Mouse (Mus musculus): ENCODE measurements around the gene Tenm2. TPM values are rescaled to one million over a fixed set of nuclear protein-coding genes. Genes with fewer than 3 reads are reported as not detected.

The Tenm2 gene
- polyA plus RNA-seq, 1 experiment from 2014 or later: 5.6 TPM

GRCm38 (mm10) chr11:36080766-36081165, 1155.0 kb downstream of the Tenm2 start:
- WGBS: 61% methylated on average over 11 of the region's 11 CpGs
- Histone ChIP-seq H3K27me3 (no peaks in the 10 kb centered on the region), H3K4me3 (no peak overlapping the region), H3K4me2 (no peak overlapping the region), H3K9me3 (no peaks in the 10 kb centered on the region), H3K4me1 (peaks cover 4% of the 10 kb centered on the region), H3K27ac (no peak overlapping the region), H3K36me3 (no peaks in the 10 kb centered on the region), H3K9ac (no peak overlapping the region)
- no peak for ATAC-seq (ENCODE audit: insufficient number of reproducible peaks, low FRiP score, low TSS enrichment, low read depth)

GRCm38 (mm10) chr11:36078391-36078790, 1157.4 kb downstream of the Tenm2 start:
- ATAC-seq (ENCODE audit: insufficient number of reproducible peaks, low FRiP score, low TSS enrichment, low read depth): no peak
- no peaks in the 10 kb centered on the region for H3K9me3 ChIP-seq
- H3K27me3 ChIP-seq: no peaks in the 10 kb centered on the region
- no peak overlapping the region for H3K4me2 ChIP-seq
- no peak overlapping the region for H3K4me3 ChIP-seq
- no peak overlapping the region for H3K9ac ChIP-seq
- WGBS: 76% methylated on average over 7 of the region's 7 CpGs
- no peaks in the 10 kb centered on the region for H3K36me3 ChIP-seq
- H3K27ac ChIP-seq: no peak overlapping the region
- peaks cover 6% of the 10 kb centered on the region for H3K4me1 ChIP-seq

GRCm38 (mm10) chr11:36074015-36074567, 1161.7 kb downstream of the Tenm2 start:
- Histone ChIP-seq H3K9ac (no peak overlapping the region), H3K4me1 (0 out of 2 replicates have a peak, but pooled peaks cover 3% of the 10 kb centered on the region), H3K4me2 (no peak overlapping the region), H3K4me3 (no peak overlapping the region), H3K36me3 (no peaks in the 10 kb centered on the region), H3K27ac (no peak overlapping the region), H3K9me3 (no peaks in the 10 kb centered on the region), H3K27me3 (no peaks in the 10 kb centered on the region)
- WGBS: 65% methylated on average over 8 of the region's 8 CpGs
- no peak for ATAC-seq (ENCODE audit: insufficient number of reproducible peaks, low FRiP score, low TSS enrichment, low read depth)

GRCm38 (mm10) chr11:36073074-36073818, 1162.5 kb downstream of the Tenm2 start:
- Histone ChIP-seq H3K4me1 (0 out of 2 replicates have a peak, but pooled peaks cover 3% of the 10 kb centered on the region), H3K36me3 (no peaks in the 10 kb centered on the region), H3K27ac (no peak overlapping the region), H3K9ac (no peak overlapping the region), H3K9me3 (no peaks in the 10 kb centered on the region), H3K27me3 (no peaks in the 10 kb centered on the region), H3K4me2 (no peak overlapping the region), H3K4me3 (no peak overlapping the region)
- ATAC-seq (ENCODE audit: insufficient number of reproducible peaks, low FRiP score, low TSS enrichment, low read depth): no peak
- 60% methylated on average over 8 of the region's 8 CpGs for WGBS

GRCm38 (mm10) chr11:36072646-36073045, 1163.1 kb downstream of the Tenm2 start:
- no peak overlapping the region for H3K9ac ChIP-seq
- H3K4me3 ChIP-seq: no peak overlapping the region
- H3K27ac ChIP-seq: no peak overlapping the region
- no peaks in the 10 kb centered on the region for H3K9me3 ChIP-seq
- WGBS: 91% methylated on average over 5 of the region's 5 CpGs
- ATAC-seq (ENCODE audit: insufficient number of reproducible peaks, low FRiP score, low TSS enrichment, low read depth): no peak
- no peak overlapping the region for H3K4me2 ChIP-seq
- H3K36me3 ChIP-seq: no peaks in the 10 kb centered on the region
- H3K4me1 ChIP-seq: 0 out of 2 replicates have a peak, but pooled peaks cover 3% of the 10 kb centered on the region
- no peaks in the 10 kb centered on the region for H3K27me3 ChIP-seq

- Histone ChIP-seq H3K9ac (no peak overlapping the region), H3K27ac (no peak overlapping the region), H3K4me1 (0 out of 2 replicates have a peak, but pooled peaks cover 3% of the 10 kb centered on the region), H3K9me3 (no peaks in the 10 kb centered on the region), H3K36me3 (no peaks in the 10 kb centered on the region), H3K27me3 (no peaks in the 10 kb centered on the region), H3K4me3 (no peak overlapping the region), H3K4me2 (no peak overlapping the region)
- ATAC-seq (ENCODE audit: insufficient number of reproducible peaks, low FRiP score, low TSS enrichment, low read depth): no peak
- 45% methylated on average over 9 of the region's 9 CpGs for WGBS
Measured at GRCm38 (mm10) chr11:36072038-36072437, 1163.7 kb downstream of the Tenm2 start.

GRCm38 (mm10) chr11:36059325-36059843, 1176.4 kb downstream of the Tenm2 start:
- no CpG with 5 or more reads among the region's 1 CpGs for WGBS
- H3K4me3 ChIP-seq: no peak overlapping the region

GRCm38 (mm10) chr11:36056525-36056924, 1179.2 kb downstream of the Tenm2 start:
- no peak overlapping the region for H3K9ac ChIP-seq
- H3K27ac ChIP-seq: no peak overlapping the region
- no peaks in the 10 kb centered on the region for H3K4me1 ChIP-seq
- no peak overlapping the region for H3K4me2 ChIP-seq
- no peaks in the 10 kb centered on the region for H3K36me3 ChIP-seq
- H3K27me3 ChIP-seq: no peaks in the 10 kb centered on the region
- 81% methylated on average over 11 of the region's 11 CpGs for WGBS
- no peak overlapping the region for H3K4me3 ChIP-seq
- H3K9me3 ChIP-seq: no peaks in the 10 kb centered on the region
- ATAC-seq (ENCODE audit: insufficient number of reproducible peaks, low FRiP score, low TSS enrichment, low read depth): no peak

More at GRCm38 (mm10) chr11:36059325-36059843, 1176.4 kb downstream of the Tenm2 start:
- no peaks in the 10 kb centered on the region for H3K36me3 ChIP-seq
- no peaks in the 10 kb centered on the region for H3K9me3 ChIP-seq
- no peak overlapping the region for H3K4me2 ChIP-seq
- no peaks in the 10 kb centered on the region for H3K27me3 ChIP-seq
- no peaks in the 10 kb centered on the region for H3K4me1 ChIP-seq
- no peak overlapping the region for H3K27ac ChIP-seq
- no peak for ATAC-seq (ENCODE audit: insufficient number of reproducible peaks, low FRiP score, low TSS enrichment, low read depth)
- H3K9ac ChIP-seq: no peak overlapping the region

GRCm38 (mm10) chr11:36054323-36054722, 1181.4 kb downstream of the Tenm2 start:
- no peak overlapping the region for H3K27ac ChIP-seq
- H3K4me3 ChIP-seq: no peak overlapping the region
- H3K27me3 ChIP-seq: no peaks in the 10 kb centered on the region
- WGBS: 76% methylated on average over 7 of the region's 7 CpGs
- no peaks in the 10 kb centered on the region for H3K36me3 ChIP-seq
- H3K9ac ChIP-seq: no peak overlapping the region
- no peaks in the 10 kb centered on the region for H3K9me3 ChIP-seq
- no peak for ATAC-seq (ENCODE audit: insufficient number of reproducible peaks, low FRiP score, low TSS enrichment, low read depth)
- no peak overlapping the region for H3K4me2 ChIP-seq
- H3K4me1 ChIP-seq: no peaks in the 10 kb centered on the region

GRCm38 (mm10) chr11:36053457-36053856, 1182.3 kb downstream of the Tenm2 start:
- Histone ChIP-seq H3K9ac (no peak overlapping the region), H3K27me3 (no peaks in the 10 kb centered on the region), H3K9me3 (no peaks in the 10 kb centered on the region), H3K36me3 (no peaks in the 10 kb centered on the region), H3K4me3 (no peak overlapping the region), H3K4me1 (no peaks in the 10 kb centered on the region), H3K4me2 (no peak overlapping the region), H3K27ac (no peak overlapping the region)
- ATAC-seq (ENCODE audit: insufficient number of reproducible peaks, low FRiP score, low TSS enrichment, low read depth): no peak
- WGBS: 68% methylated on average over 4 of the region's 4 CpGs

- no peak for ATAC-seq (ENCODE audit: insufficient number of reproducible peaks, low FRiP score, low TSS enrichment, low read depth)
- Histone ChIP-seq H3K4me2 (no peak overlapping the region), H3K27ac (no peak overlapping the region), H3K9me3 (no peaks in the 10 kb centered on the region), H3K36me3 (no peaks in the 10 kb centered on the region), H3K4me1 (no peaks in the 10 kb centered on the region), H3K9ac (no peak overlapping the region), H3K4me3 (no peak overlapping the region), H3K27me3 (no peaks in the 10 kb centered on the region)
- 46% methylated on average over 2 of the region's 2 CpGs for WGBS
Measured at GRCm38 (mm10) chr11:36052598-36052997, 1183.2 kb downstream of the Tenm2 start.

GRCm38 (mm10) chr11:36052091-36052490, 1183.7 kb downstream of the Tenm2 start:
- no peaks in the 10 kb centered on the region; the same call in 1 of the 2 replicates for H3K36me3 ChIP-seq
- no peak overlapping the region for H3K9ac ChIP-seq
- 86% methylated on average over 1 of the region's 1 CpGs for WGBS
- H3K4me2 ChIP-seq: no peak overlapping the region
- no peak for ATAC-seq (ENCODE audit: insufficient number of reproducible peaks, low FRiP score, low TSS enrichment, low read depth)
- no peaks in the 10 kb centered on the region for H3K27me3 ChIP-seq
- H3K27ac ChIP-seq: no peak overlapping the region
- no peak overlapping the region for H3K4me3 ChIP-seq
- H3K4me1 ChIP-seq: no peaks in the 10 kb centered on the region
- no peaks in the 10 kb centered on the region for H3K9me3 ChIP-seq
